Mouse (Mus musculus) MEL (cell line): ENCODE measurements around the gene Ifitm6. TPM values are rescaled to one million over a fixed set of nuclear protein-coding genes. Genes with fewer than 3 reads are reported as not detected.

Source experiments
- DNase-seq: peaks from one replicate; pipeline ENCODE4 v3.0.0; 2011; ENCODE audit warnings: low read depth, low spot score
- H3K27ac ChIP-seq: 2 replicates; pipeline ENCODE4 v1.5.1; 2012; ENCODE audit warnings: low read depth, mild to moderate bottlenecking, control low read depth, low read length, moderate library complexity; ENCODE audit not compliant: control insufficient read depth
- H3K27me3 ChIP-seq, 2 experiments: fragments of 150-350 bp in 1 of 2; sonication (generic) in 1 of 2; 2 replicates each; pipeline ENCODE4 v1.6.1; 2012; ENCODE audit warnings: low read length in 2 of 2, mild to moderate bottlenecking in 2 of 2, improper control_type of control experiment in 1 of 2, moderate library complexity in 1 of 2; ENCODE audit not compliant: insufficient read depth in 2 of 2, control insufficient read depth in 1 of 2
- H3K36me3 ChIP-seq, 2 experiments: 2 replicates each; pipeline ENCODE4 v1.6.1; 2012 to 2014; ENCODE audit warnings: low read length in 2 of 2, improper control_type of control experiment in 1 of 2, inconsistent platforms in 1 of 2, mild to moderate bottlenecking in 1 of 2; ENCODE audit not compliant: insufficient read depth in 2 of 2, control insufficient read depth in 1 of 2
- H3K4me1 ChIP-seq, 2 experiments: fragments of 150-350 bp in 1 of 2; sonication (generic) in 1 of 2; 2 replicates each; pipeline ENCODE4 v1.6.1; 2012; ENCODE audit warnings: low read length in 2 of 2, improper control_type of control experiment in 1 of 2, mild to moderate bottlenecking in 1 of 2; ENCODE audit not compliant: insufficient read depth in 2 of 2, control insufficient read depth in 1 of 2
- H3K4me3 ChIP-seq, 2 experiments: fragments of 150-350 bp in 1 of 2; sonication (generic) in 1 of 2; 2 replicates each; pipeline ENCODE4 v1.5.1; 2012; ENCODE audit warnings: low read depth in 2 of 2, low read length in 2 of 2, mild to moderate bottlenecking in 2 of 2, moderate library complexity in 2 of 2, control low read depth in 1 of 2, improper control_type of control experiment in 1 of 2; ENCODE audit not compliant: control insufficient read depth in 1 of 2, insufficient read depth in 1 of 2
- H3K79me2 ChIP-seq: 2 replicates; pipeline ENCODE4 v1.6.1; 2012; ENCODE audit warnings: mild to moderate bottlenecking, low read length, moderate library complexity; ENCODE audit not compliant: control insufficient read depth, poor library complexity, insufficient read depth
- H3K9ac ChIP-seq: 2 replicates; pipeline ENCODE4 v1.6.1; 2012; ENCODE audit warnings: low read depth, mild to moderate bottlenecking, control low read depth, low read length, moderate library complexity; ENCODE audit not compliant: control insufficient read depth, poor library complexity, severe bottlenecking
- H3K9me3 ChIP-seq: fragments of 150-350 bp; sonication (generic); replicated peaks from 2 replicates; pipeline ENCODE4 v1.6.1; 2012; ENCODE audit warnings: mild to moderate bottlenecking, low read length, improper control_type of control experiment, moderate library complexity; ENCODE audit not compliant: insufficient read depth
- BHLHE40 ChIP-seq: IDR thresholded peaks from 2 replicates; pipeline ENCODE4 v1.6.1; 2012; ENCODE audit warnings: low read depth, mild to moderate bottlenecking, inconsistent platforms, low read length, improper control_type of control experiment, borderline replicate concordance
- CHD1 ChIP-seq: IDR thresholded peaks from 2 replicates; pipeline ENCODE4 v1.6.1; 2012; ENCODE audit warnings: low read depth, mild to moderate bottlenecking, inconsistent platforms, low read length, improper control_type of control experiment
- E2F4 ChIP-seq: IDR thresholded peaks from 2 replicates; pipeline ENCODE4 v1.6.1; 2011; ENCODE audit warnings: low read depth, low read length, improper control_type of control experiment, borderline replicate concordance
- ELF1 ChIP-seq: IDR thresholded peaks from 2 replicates; pipeline ENCODE4 v1.6.1; 2014; ENCODE audit warnings: low read depth, mild to moderate bottlenecking, inconsistent platforms, low read length, improper control_type of control experiment, moderate library complexity
- ETS1 ChIP-seq: IDR thresholded peaks from 2 replicates; pipeline ENCODE4 v1.6.1; 2012; ENCODE audit warnings: low read depth, mild to moderate bottlenecking, inconsistent platforms, low read length, improper control_type of control experiment, moderate library complexity
- HCFC1 ChIP-seq: IDR thresholded peaks from 2 replicates; pipeline ENCODE4 v1.6.1; 2012; ENCODE audit warnings: low read depth, mild to moderate bottlenecking, inconsistent platforms, low read length, improper control_type of control experiment, moderate library complexity
- MAX ChIP-seq: IDR thresholded peaks from 2 replicates; pipeline ENCODE4 v1.6.1; 2011; ENCODE audit warnings: low read length, improper control_type of control experiment
- MAZ ChIP-seq: IDR thresholded peaks from 2 replicates; pipeline ENCODE4 v1.6.1; 2012; ENCODE audit warnings: low read depth, mild to moderate bottlenecking, inconsistent platforms, low read length, improper control_type of control experiment
- MEF2A ChIP-seq: IDR thresholded peaks from 2 replicates; pipeline ENCODE4 v1.6.1; 2014; ENCODE audit warnings: low read depth, mild to moderate bottlenecking, inconsistent platforms, low read length, improper control_type of control experiment; ENCODE audit not compliant: poor library complexity, insufficient replicate concordance, severe bottlenecking; ENCODE audit errors: extremely low read depth
- MXI1 ChIP-seq: IDR thresholded peaks from 2 replicates; pipeline ENCODE4 v1.6.1; 2011; ENCODE audit warnings: mild to moderate bottlenecking, low read depth, low read length, improper control_type of control experiment
- MYB ChIP-seq: IDR thresholded peaks from 2 replicates; pipeline ENCODE4 v1.6.1; 2011; ENCODE audit warnings: mild to moderate bottlenecking, low read depth, low read length, improper control_type of control experiment
- NRF1 ChIP-seq: IDR thresholded peaks from 2 replicates; pipeline ENCODE4 v1.6.1; 2014; ENCODE audit warnings: low read depth, mild to moderate bottlenecking, inconsistent platforms, low read length, improper control_type of control experiment, moderate library complexity; ENCODE audit not compliant: poor library complexity, insufficient read depth, severe bottlenecking
- POLR2A ChIP-seq, 2 experiments: IDR thresholded peaks; 2 replicates each; pipeline ENCODE4 v1.6.1; 2011 to 2012; ENCODE audit warnings: low read length in 2 of 2, mild to moderate bottlenecking in 2 of 2, control low read depth in 1 of 2, improper control_type of control experiment in 1 of 2, low read depth in 1 of 2, moderate library complexity in 1 of 2; ENCODE audit not compliant: control insufficient read depth in 1 of 2, insufficient read depth in 1 of 2, poor library complexity in 1 of 2
- POLR2AphosphoS2 ChIP-seq: IDR thresholded peaks from 2 replicates; pipeline ENCODE4 v1.6.1; 2011; ENCODE audit warnings: low read length, improper control_type of control experiment
- RAD21 ChIP-seq: IDR thresholded peaks from 2 replicates; pipeline ENCODE4 v1.6.1; 2011; ENCODE audit warnings: mild to moderate bottlenecking, low read depth, low read length, improper control_type of control experiment
- RCOR1 ChIP-seq: IDR thresholded peaks from 2 replicates; pipeline ENCODE4 v1.6.1; 2012; ENCODE audit warnings: low read depth, mild to moderate bottlenecking, inconsistent platforms, low read length, improper control_type of control experiment
- SMC3 ChIP-seq: IDR thresholded peaks from 2 replicates; pipeline ENCODE4 v1.6.1; 2011; ENCODE audit warnings: low read depth, low read length, improper control_type of control experiment
- TAL1 ChIP-seq: IDR thresholded peaks from 2 replicates; pipeline ENCODE4 v1.6.1; 2012; ENCODE audit warnings: mild to moderate bottlenecking, inconsistent platforms, low read length, moderate library complexity, mixed read lengths
- UBTF ChIP-seq: IDR thresholded peaks from 2 replicates; pipeline ENCODE4 v1.6.1; 2012; ENCODE audit warnings: low read depth, mild to moderate bottlenecking, inconsistent platforms, low read length, improper control_type of control experiment, moderate library complexity, borderline replicate concordance; ENCODE audit not compliant: insufficient read depth
- USF1 ChIP-seq: IDR thresholded peaks from 2 replicates; pipeline ENCODE4 v1.6.1; 2014; ENCODE audit warnings: low read depth, mild to moderate bottlenecking, inconsistent platforms, low read length, improper control_type of control experiment, moderate library complexity
- ZC3H11A ChIP-seq: IDR thresholded peaks from 2 replicates; pipeline ENCODE4 v1.6.1; 2012; ENCODE audit warnings: low read depth, mild to moderate bottlenecking, inconsistent platforms, low read length, improper control_type of control experiment
- ZKSCAN1 ChIP-seq: IDR thresholded peaks from 2 replicates; pipeline ENCODE4 v1.6.1; 2012; ENCODE audit warnings: low read depth, mild to moderate bottlenecking, inconsistent platforms, low read length, improper control_type of control experiment, moderate library complexity
- polyA plus RNA-seq, 2 experiments: library from polyadenylated mRNA; stranded (reverse) in 1 of 2; unstranded in 1 of 2; fragments of >175 nt in 1 of 2; fragments of >200 nt in 1 of 2; gene quantifications; 2 replicates each; pipeline versions ENCODE4 v1.2.1 to v1.2.4; 2012; ENCODE audit warnings: low replicate concordance in 2 of 2, low read depth in 1 of 2; ENCODE audit not compliant: insufficient read length in 2 of 2, insufficient read depth in 1 of 2, missing spikeins in 1 of 2
- total RNA-seq: library from RNA; depleted of rRNA; stranded (reverse); fragments of 300-350 nt; gene quantifications from 2 replicates; pipeline ENCODE4 v1.2.3, GENCODE M21; 2012

Gene Ifitm6
- total and polyA plus RNA-seq, 3 experiments: not detected

- Histone ChIP-seq H3K79me2 (no peaks in the 10 kb centered on the region), H3K27me3 (peaks cover 0 to 4% of the 10 kb centered on the region in 2 experiments; a peak in 3 of 4 replicates), H3K4me1 (no peaks in the 10 kb centered on the region), H3K9ac (no peak overlapping the region), H3K27ac (no peak overlapping the region), H3K36me3 (no peaks in the 10 kb centered on the region), H3K4me3 (no peak overlapping the region), H3K9me3 (no peaks in the 10 kb centered on the region)
- no peak for DNase-seq
- TF ChIP-seq MEF2A (no peak), NRF1 (no peak), TAL1 (no peak), RAD21 (no peak), POLR2AphosphoS2 (no peak), ETS1 (no peak), E2F4 (no peak), UBTF (no peak), ELF1 (no peak)
Measured at GRCm38 (mm10) chr7:140990622-140991021, 27.1 kb downstream of the Ifitm6 start.

- no peak for DNase-seq
- no peak overlapping the region for H3K4me3 ChIP-seq
- no peak for TF ChIP-seq ETS1
- no peak for TF ChIP-seq BHLHE40
- TF ChIP-seq MYB: no peak
- TF ChIP-seq RAD21: no peak
- TF ChIP-seq POLR2A (IDR thresholded peaks at IDR 0.05; ENCODE audit: control insufficient read depth in 1 of 2, insufficient read depth in 1 of 2, low read depth in 1 of 2, low read length in 2 of 2, poor library complexity in 1 of 2): no peak
- no peak for TF ChIP-seq CHD1
- no peak for TF ChIP-seq MAX
- no peak for TF ChIP-seq HCFC1
- no peak for TF ChIP-seq UBTF
- TF ChIP-seq MXI1: no peak
- no peak for TF ChIP-seq ZC3H11A
- TF ChIP-seq ZKSCAN1: no peak
- TF ChIP-seq SMC3: no peak
- TF ChIP-seq MAZ: no peak
- TF ChIP-seq USF1: no peak
- no peak for TF ChIP-seq E2F4
- TF ChIP-seq RCOR1: no peak
- no peaks in the 10 kb centered on the region for H3K36me3 ChIP-seq
- no peaks in the 10 kb centered on the region for H3K9me3 ChIP-seq
- H3K27me3 ChIP-seq: peaks cover 0 to 4% of the 10 kb centered on the region in 2 experiments; a peak in 3 of 4 replicates
- H3K27ac ChIP-seq: no peak overlapping the region
- H3K79me2 ChIP-seq: no peaks in the 10 kb centered on the region
- no peaks in the 10 kb centered on the region for H3K4me1 ChIP-seq
- H3K9ac ChIP-seq: no peak overlapping the region
Measured at GRCm38 (mm10) chr7:140990185-140990584, 27.5 kb downstream of the Ifitm6 start.
